Mouse (Mus musculus): Measurements from ENCODE around the gene Pifo. TPM values are rescaled to one million over a fixed set of nuclear protein-coding genes. Genes with fewer than 3 reads are reported as not detected.
A peak's percentile ranks its signal among the peaks of the same experiment; 100 is the strongest.

The Pifo gene
- total RNA-seq, 2 experiments from 2014 or later, result not detected

DNA sequence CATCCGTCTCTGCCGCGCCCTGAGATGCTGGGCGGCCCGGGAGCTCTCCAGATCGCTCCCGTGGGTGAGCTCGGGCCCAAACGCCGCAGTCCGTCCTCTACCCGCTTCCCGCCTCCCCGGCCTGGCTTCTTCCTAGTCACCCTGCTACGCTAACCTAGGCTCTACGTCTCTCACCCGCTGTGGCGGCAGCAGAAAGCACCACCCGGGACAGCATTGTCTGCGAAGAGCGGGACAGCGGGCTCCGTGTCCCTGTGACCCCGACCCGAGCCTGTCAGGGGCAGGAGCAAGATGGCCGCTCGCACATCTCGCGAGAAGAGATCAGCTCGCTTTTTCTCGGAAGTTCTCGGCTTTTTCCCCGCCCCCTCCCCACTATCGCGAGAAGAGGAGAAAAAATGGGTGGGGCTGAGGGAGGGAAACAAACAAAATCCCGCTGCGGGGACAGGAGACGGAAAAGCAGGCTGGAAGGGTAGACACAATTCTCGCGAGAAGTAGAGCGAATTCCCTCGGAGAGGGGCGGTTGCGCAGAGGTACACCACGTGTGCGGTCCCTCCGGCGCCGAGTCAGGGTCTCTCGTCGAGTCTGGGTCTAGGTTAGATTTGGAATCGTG is 55.4 kb downstream of the Pifo start, which contains the start of gene Wdr77:
Gene Wdr77, plus strand, starts transcription at position 396 of the 607 bp plus-strand sequence.
- intact Hi-C loops (cut with DNase I), result no loop called here
- peak; percentile 95 to 96 for DNase-seq (ENCODE audit: low spot score in 2 of 2)

DNA sequence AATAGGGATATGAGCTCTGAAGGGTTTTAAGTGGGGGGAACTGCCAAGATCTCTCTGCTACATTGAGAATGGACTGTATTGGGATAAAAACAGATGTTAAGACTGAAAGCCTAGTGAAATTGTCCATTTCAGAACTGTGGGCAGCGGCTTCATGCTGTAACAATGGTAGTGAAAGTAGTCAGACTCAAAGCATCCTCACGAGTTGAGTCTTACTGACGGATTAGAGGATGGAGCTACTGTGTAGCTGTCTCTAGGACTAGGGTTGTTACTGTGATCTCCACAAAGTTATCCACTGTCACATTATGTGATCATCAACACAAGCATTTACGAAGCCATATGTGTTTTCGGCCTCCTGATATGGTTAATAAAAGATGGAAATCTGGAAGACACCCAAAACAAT is 56.2 kb downstream of the Pifo start:
- no peak for DNase-seq (ENCODE audit: low spot score in 2 of 2)
- intact Hi-C loops (cut with DNase I), result no loop called here

DNA sequence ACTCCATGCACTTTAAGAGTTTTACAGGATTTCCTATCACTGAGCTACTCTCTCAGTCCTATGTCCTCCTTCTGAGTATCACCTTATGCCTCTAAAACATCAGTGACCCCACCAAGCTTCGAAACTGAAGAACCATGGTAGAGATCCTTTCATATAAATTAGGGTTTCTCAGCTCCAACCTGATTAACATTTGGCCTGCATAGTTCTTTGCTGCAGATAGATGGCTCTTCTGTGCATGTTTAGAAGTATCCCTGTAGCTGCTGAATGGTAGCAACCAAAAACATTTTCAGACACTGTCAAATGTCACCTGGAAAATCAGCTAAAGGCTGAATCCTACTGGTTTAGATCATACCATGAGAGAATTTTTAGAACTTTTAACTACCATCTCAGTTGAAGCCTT is 57.2 kb downstream of the Pifo start:
- DNase-seq (ENCODE audit: low spot score in 2 of 2), result no peak
- intact Hi-C loops (cut with DNase I), result no loop called here

DNA sequence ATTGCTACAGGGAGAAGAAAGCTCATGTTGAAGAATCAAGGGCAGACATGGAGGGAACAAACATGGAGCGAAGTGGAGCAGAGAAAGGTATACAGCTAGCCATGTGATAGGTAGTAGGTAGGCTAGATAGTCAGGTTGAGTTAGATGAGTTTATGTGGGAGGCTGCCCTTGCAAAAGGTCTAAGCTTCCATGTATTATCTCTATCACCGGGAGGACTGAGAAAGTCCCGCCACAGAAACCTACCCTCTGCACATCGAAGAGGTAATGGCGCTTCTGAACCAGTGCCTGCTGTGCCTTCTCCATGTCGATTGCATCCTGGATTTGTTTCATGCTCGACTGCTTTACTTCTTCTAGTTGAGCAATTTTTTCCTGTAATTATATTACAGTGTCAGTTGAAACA is 63.1 kb downstream of the Pifo start:
- intact Hi-C loops (cut with DNase I), result no loop called here

More for the DNA sequence above, 63.1 kb downstream of the Pifo start:
- DNase-seq (ENCODE audit: low spot score in 2 of 2), result no peak

Other genes with a start within 250 kb of the Pifo start
- 10 to 100 TPM; 57.7 to 72.0 TPM for gene Rap1a, start 213.3 kb downstream of the Pifo start, total RNA-seq (2021)
- 1 to 10 TPM in 1 of 2 experiments, under 1 TPM in 1; 0.81 to 1.3 TPM for gene Adora3, start 143.8 kb downstream of the Pifo start, total RNA-seq (2021)
- not detected for gene Tmigd3, start 143.7 kb downstream of the Pifo start, total RNA-seq (2021)
- 1 to 10 TPM; 1.4 to 1.8 TPM for gene I830077J02Rik, start 82.0 kb downstream of the Pifo start, total RNA-seq (2021)
- gene Wdr77, start 55.3 kb downstream of the Pifo start, total RNA-seq (2021), result 10 to 100 TPM; 46.9 to 50.7 TPM
- 100 to 1,000 TPM; 256 to 269 TPM for gene Atp5f1, start 54.5 kb downstream of the Pifo start, total RNA-seq (2021)
- gene Ovgp1, start 40.9 kb downstream of the Pifo start, total RNA-seq (2021), result 1 to 10 TPM; 1.1 to 4.9 TPM
- gene Chil5, start 18.2 kb upstream of the Pifo start, total RNA-seq (2021), result not detected
- gene Chia1, start 98.6 kb upstream of the Pifo start, total RNA-seq (2021), result under 1 TPM; 0.62 to 0.86 TPM
- not detected for gene Chil3, start 152.9 kb upstream of the Pifo start, total RNA-seq (2021)
- not detected for gene Chil4, start 204.9 kb upstream of the Pifo start, total RNA-seq (2021)

All from left cerebral cortex, postnatal 36 days (tissue).